Mouse (Mus musculus) small intestine, adult 2 months (tissue): Measurements from ENCODE around the gene Spint2.
A peak's percentile ranks its signal among the peaks of the same experiment; 100 is the strongest.

Experiments
- CTCF ChIP-seq: fragments of 200-500 bp; IDR thresholded peaks from 2 replicates; pipeline ENCODE4 v1.5.1; 2012; ENCODE audit warnings: low read depth, mild to moderate bottlenecking, control low read depth, inconsistent platforms, low read length, moderate library complexity, mixed read lengths; ENCODE audit not compliant: insufficient replicate concordance, insufficient read length; ENCODE audit errors: extremely low read depth
- POLR2A ChIP-seq: fragments of 200-500 bp; IDR thresholded peaks from 2 replicates; pipeline ENCODE4 v1.6.1; 2012; ENCODE audit warnings: low read depth, mild to moderate bottlenecking, control low read depth, inconsistent platforms, low read length, moderate library complexity

- peak; percentile 76 for TF ChIP-seq CTCF
- TF ChIP-seq POLR2A, result no peak
Observed at GRCm38 (mm10) chr7:29244732-29245416, 36.8 kb downstream of the Spint2 start.
